Mouse (Mus musculus) hindbrain, embryonic 12.5 days (tissue): ENCODE results near the gene Ppp1r14b. TPM values are rescaled to one million over a fixed set of nuclear protein-coding genes. Genes with fewer than 3 reads are reported as not detected.

Source experiments
- ATAC-seq: fragments of 200-750 bp; cut with Nextera tagmentation; 2 replicates; pipeline ENCODE4 v1.8.0; 2017; ENCODE audit warnings: moderate TSS enrichment; ENCODE audit not compliant: low FRiP score
- H3K27ac ChIP-seq: fragments of 300-500 bp; sonication (generic); 2 replicates; pipeline ENCODE4 v1.5.1; 2016; ENCODE audit warnings: mild to moderate bottlenecking
- H3K27me3 ChIP-seq: fragments of 300-500 bp; sonication (generic); 2 replicates; pipeline ENCODE4 v1.6.1; 2016; ENCODE audit warnings: mild to moderate bottlenecking
- H3K36me3 ChIP-seq: fragments of 300-500 bp; sonication (generic); 2 replicates; pipeline ENCODE4 v1.6.1; 2016; ENCODE audit warnings: mild to moderate bottlenecking
- H3K4me1 ChIP-seq: fragments of 300-500 bp; sonication (generic); 2 replicates; pipeline ENCODE4 v1.6.1; 2016
- H3K4me2 ChIP-seq: fragments of 300-500 bp; sonication (generic); replicated peaks from 2 replicates; pipeline ENCODE4 v1.6.1; 2016; ENCODE audit warnings: mild to moderate bottlenecking
- H3K4me3 ChIP-seq: fragments of 300-500 bp; sonication (generic); 2 replicates; pipeline ENCODE4 v1.5.1; 2016; ENCODE audit warnings: mild to moderate bottlenecking
- H3K9ac ChIP-seq: fragments of 300-500 bp; sonication (generic); 2 replicates; pipeline ENCODE4 v1.6.1; 2016; ENCODE audit warnings: mild to moderate bottlenecking, moderate library complexity
- H3K9me3 ChIP-seq: fragments of 300-500 bp; sonication (generic); replicated peaks from 2 replicates; pipeline ENCODE4 v1.6.1; 2016; ENCODE audit warnings: mild to moderate bottlenecking
- WGBS: fragments of 180-500 bp; shearing (Covaris S2); methylation state at CpG from one replicate; pipeline ENCODE4 v1.1.7; 2016; 5-methylcytosine and 5-hydroxymethylcytosine counted together
- polyA plus RNA-seq: library from polyadenylated mRNA; unstranded; fragments of >200 nt; fragmentation: Nextera tagmentation; extraction: Ambion mirVana; gene quantifications from 2 replicates; pipeline ENCODE4 v1.2.1, GENCODE M21; 2016

Ppp1r14b gene
- polyA plus RNA-seq, 1 experiment from 2014 or later, result 259 TPM

- H3K36me3 ChIP-seq, result no peaks in the 10 kb centered on the region
- H3K4me2 ChIP-seq, result peak overlapping the region; percentile 56
- peak overlapping the region; percentile 23; the same call in 1 of the 2 replicates for H3K9ac ChIP-seq
- WGBS, result 17% methylated on average over 11 of the region's 11 CpGs
- H3K4me3 ChIP-seq, result 0 out of 2 replicates have a peak overlapping the region, but pooled peaks have one; percentile 45
- H3K27me3 ChIP-seq, result peaks cover 37% of the 10 kb centered on the region
- H3K27ac ChIP-seq, result 0 out of 2 replicates have a peak overlapping the region, but pooled peaks have one; percentile 44
- H3K4me1 ChIP-seq, result peaks cover 24% of the 10 kb centered on the region
- no peak for ATAC-seq
- no peaks in the 10 kb centered on the region for H3K9me3 ChIP-seq
Measured at GRCm38 (mm10) chr19:6970460-6971085, 4.2 kb upstream of the Ppp1r14b start.

GRCm38 (mm10) chr19:6971644-6972043 is 3.1 kb upstream of the Ppp1r14b start:
- Histone ChIP-seq H3K27ac (no peak overlapping the region), H3K9ac (peak overlapping the region; percentile 41), H3K9me3 (no peaks in the 10 kb centered on the region), H3K36me3 (no peaks in the 10 kb centered on the region), H3K27me3 (peaks cover 37% of the 10 kb centered on the region), H3K4me2 (no peak overlapping the region), H3K4me1 (peaks cover 32% of the 10 kb centered on the region), H3K4me3 (no peak overlapping the region)
- ATAC-seq, result no peak
- WGBS, result 47% methylated on average over 6 of the region's 6 CpGs

GRCm38 (mm10) chr19:6972247-6972917 is 2.4 kb upstream of the Ppp1r14b start:
- H3K4me2 ChIP-seq, result no peak overlapping the region
- peak overlapping the region; percentile 41 for H3K9ac ChIP-seq
- peaks cover 3% of the 10 kb centered on the region for H3K36me3 ChIP-seq
- no peak overlapping the region for H3K4me3 ChIP-seq
- no peak for ATAC-seq
- H3K27ac ChIP-seq, result no peak overlapping the region
- no peaks in the 10 kb centered on the region for H3K9me3 ChIP-seq
- H3K4me1 ChIP-seq, result peaks cover 39% of the 10 kb centered on the region
- 76% methylated on average over 13 of the region's 13 CpGs for WGBS
- peaks cover 37% of the 10 kb centered on the region for H3K27me3 ChIP-seq

GRCm38 (mm10) chr19:6973581-6974190 is 1.1 kb upstream of the Ppp1r14b start:
- H3K36me3 ChIP-seq, result peaks cover 16% of the 10 kb centered on the region
- H3K4me3 ChIP-seq, result peak overlapping the region; percentile 78
- H3K4me1 ChIP-seq, result peaks cover 47% of the 10 kb centered on the region
- peak overlapping the region; percentile 96 for H3K4me2 ChIP-seq
- H3K27me3 ChIP-seq, result peaks cover 24% of the 10 kb centered on the region
- WGBS, result 23% methylated on average over 11 of the region's 12 CpGs
- no peak for ATAC-seq
- peak overlapping the region; percentile 96 for H3K27ac ChIP-seq
- no peaks in the 10 kb centered on the region for H3K9me3 ChIP-seq
- H3K9ac ChIP-seq, result peak overlapping the region; percentile 89

- peak within 1 kb of the TSS; percentile 89 for H3K9ac ChIP-seq
- H3K27me3 ChIP-seq, result peaks cover 4% of the 10 kb centered on the region; the same call in 1 of the 2 replicates
- H3K4me3 ChIP-seq, result peak within 1 kb of the TSS; percentile 78
- WGBS, result 0% methylated on average over 16 of the region's 16 CpGs
- H3K4me1 ChIP-seq, result peaks cover 48% of the 10 kb centered on the region
- H3K27ac ChIP-seq, result peak within 1 kb of the TSS; percentile 96
- 0 out of 2 replicates have a peak, but pooled peaks have one; percentile 7 for ATAC-seq
- H3K9me3 ChIP-seq, result no peaks in the 10 kb centered on the region
- peak within 1 kb of the TSS; percentile 96 for H3K4me2 ChIP-seq
- peaks cover 17% of the 10 kb centered on the region for H3K36me3 ChIP-seq
Measured at GRCm38 (mm10) chr19:6975537-6976521, 1.1 kb downstream of the Ppp1r14b start, which contains the start of gene Plcb3. Gene Plcb3, minus strand, starts transcription at chr19:6976470.

DNA sequence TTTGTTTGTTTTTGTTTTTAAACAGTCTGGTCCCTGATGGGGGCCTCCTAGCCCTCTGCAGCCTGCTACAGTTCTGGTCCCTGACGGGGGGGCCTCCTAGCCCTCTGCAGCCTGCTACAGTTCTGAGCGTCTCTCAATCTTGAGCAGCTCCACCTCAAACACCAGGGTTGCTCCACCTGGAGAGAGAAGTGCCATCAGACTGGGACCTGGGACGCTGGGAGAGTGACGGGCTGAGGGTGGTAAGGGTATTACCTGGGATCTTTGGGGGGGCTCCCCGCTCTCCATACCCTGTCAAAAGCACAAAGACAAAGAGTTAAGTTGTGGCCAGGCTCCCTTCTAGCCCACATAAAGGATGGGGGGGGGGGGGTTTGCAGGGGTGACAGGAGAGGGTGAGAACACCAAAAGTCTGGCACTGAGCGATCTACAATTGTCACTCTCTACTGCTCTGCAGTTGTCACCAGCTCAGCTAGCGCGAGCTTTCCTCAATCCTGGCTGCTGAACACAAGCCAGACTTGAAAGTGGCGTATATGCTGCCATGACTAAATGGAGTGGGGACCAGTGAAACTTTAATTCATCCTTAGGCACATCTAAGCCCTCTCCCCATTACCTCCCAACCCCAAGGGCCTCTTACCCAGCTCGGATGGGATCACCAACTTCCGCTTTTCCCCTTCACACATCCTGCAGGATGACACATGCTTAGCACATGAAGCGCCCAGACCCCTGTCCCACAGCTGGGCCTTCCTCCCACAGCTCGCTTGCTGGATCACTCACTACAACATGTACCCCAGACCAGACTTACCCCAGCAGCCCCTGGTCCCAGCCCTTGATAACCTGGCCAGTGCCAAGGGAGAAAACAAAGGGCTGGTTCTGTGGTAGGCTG is 3.2 kb downstream of the Ppp1r14b start:
- H3K4me2 ChIP-seq, result peak overlapping the region; percentile 96
- no peak for ATAC-seq
- H3K36me3 ChIP-seq, result peaks cover 24% of the 10 kb centered on the region
- whole genome bisulfite sequencing, result 86% methylated on average over 13 of the region's 13 CpGs
- no peaks in the 10 kb centered on the region for H3K9me3 ChIP-seq
- H3K9ac ChIP-seq, result peak overlapping the region; percentile 68; the same call in 1 of the 2 replicates
- H3K4me1 ChIP-seq, result peaks cover 52% of the 10 kb centered on the region
- no peaks in the 10 kb centered on the region for H3K27me3 ChIP-seq
- H3K4me3 ChIP-seq, result 0 out of 2 replicates have a peak overlapping the region, but pooled peaks have one; percentile 56
- peak overlapping the region; percentile 94 for H3K27ac ChIP-seq

DNA sequence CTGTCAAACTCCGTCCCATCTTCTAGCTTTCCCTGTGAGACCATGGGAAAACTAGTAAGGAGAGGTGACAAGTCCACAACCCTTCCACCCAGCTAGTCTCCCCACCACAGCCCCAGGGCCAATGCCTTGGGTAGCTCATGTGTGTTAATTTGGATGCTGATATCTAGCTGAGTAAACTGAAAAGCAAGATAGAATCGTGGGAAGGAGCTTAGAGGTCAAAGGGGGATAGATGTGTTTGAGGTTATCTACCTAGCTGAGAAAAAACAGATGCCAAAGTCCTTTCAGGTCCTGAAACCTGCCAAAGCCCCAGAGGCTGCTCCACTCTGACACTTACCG is 3.8 kb downstream of the Ppp1r14b start:
- Histone ChIP-seq H3K4me2 (peak overlapping the region; percentile 96), H3K27ac (peak overlapping the region; percentile 94), H3K27me3 (no peaks in the 10 kb centered on the region), H3K9ac (peak overlapping the region; percentile 68), H3K36me3 (peaks cover 24% of the 10 kb centered on the region), H3K4me1 (peaks cover 49% of the 10 kb centered on the region), H3K4me3 (peak overlapping the region; percentile 56), H3K9me3 (no peaks in the 10 kb centered on the region)
- no peak for ATAC-seq
- 50% methylated on average over 3 of the region's 3 CpGs for WGBS

DNA sequence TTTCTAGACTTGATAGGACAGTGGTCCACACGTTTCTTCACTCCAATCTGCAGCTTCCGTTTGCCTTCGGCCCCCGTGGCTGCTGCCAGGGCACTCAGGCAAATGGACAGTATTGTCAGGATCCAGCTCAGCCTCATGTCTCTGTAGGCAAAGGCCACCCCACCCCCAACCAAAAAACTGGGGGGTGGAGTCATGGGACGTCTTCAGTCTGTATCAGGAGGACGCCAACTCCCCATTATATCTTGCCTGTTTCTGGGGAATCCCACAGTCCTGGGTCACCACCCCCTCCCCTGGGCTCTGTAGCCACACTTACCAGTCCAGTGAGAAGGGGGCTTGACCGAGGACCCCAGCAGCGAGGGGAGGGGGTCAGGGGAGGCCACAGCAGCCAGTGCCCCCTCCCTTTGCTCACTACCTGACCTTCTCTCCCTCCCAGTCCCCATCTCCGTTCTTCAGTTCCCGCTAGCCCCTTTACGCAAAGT is 4.3 kb downstream of the Ppp1r14b start:
- ATAC-seq, result no peak
- Histone ChIP-seq H3K36me3 (peaks cover 26% of the 10 kb centered on the region), H3K4me1 (peaks cover 46% of the 10 kb centered on the region), H3K27me3 (no peaks in the 10 kb centered on the region), H3K27ac (peak overlapping the region; percentile 94), H3K4me2 (peak overlapping the region; percentile 96), H3K9ac (peak overlapping the region; percentile 68), H3K9me3 (no peaks in the 10 kb centered on the region), H3K4me3 (peak overlapping the region; percentile 56)
- 11% methylated on average over 11 of the region's 11 CpGs for WGBS

DNA sequence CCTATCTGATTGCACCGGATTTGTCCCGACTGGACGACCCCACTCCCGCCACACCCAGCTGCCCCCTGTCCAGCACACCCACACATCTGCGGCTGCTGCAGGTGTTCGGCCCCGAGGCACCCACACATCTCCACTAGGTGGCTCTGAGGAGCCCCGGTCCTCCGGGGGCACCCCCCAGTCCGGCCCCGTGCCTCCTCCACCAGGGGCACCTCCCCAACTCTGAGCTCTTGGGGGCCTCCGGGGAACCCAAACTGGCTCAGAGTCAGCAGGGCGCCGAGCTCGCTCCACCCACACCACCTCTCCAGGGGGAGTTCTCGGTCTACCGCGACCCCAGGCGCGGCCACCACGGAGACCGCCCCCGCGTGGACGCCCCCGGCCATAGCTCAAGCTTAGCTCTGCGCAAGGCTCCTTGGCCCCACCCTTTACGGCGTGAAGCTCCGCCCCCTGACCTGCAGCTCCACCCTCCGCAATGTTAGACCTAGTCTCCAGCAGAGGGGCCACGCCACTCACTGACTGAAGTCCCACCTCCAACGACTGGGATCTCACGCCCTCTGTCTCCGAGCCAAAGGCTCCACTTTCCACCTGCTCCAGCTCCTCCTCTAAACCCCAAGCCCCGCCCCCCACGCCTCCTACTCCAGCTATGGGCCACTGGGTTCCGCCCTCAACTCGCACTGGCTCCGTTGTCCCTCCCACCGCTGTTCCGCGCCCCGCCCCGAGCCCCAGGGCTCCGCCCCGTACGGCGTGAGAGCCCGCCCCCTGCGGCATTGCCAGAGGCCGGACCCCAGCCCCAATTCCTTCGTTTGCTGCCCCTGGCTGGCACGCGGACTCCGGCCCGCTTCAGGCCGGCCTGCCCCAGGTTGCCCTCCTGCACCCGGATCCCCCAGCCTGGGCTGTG is 5.0 kb downstream of the Ppp1r14b start:
- Histone ChIP-seq H3K9ac (peak overlapping the region; percentile 68), H3K4me1 (peaks cover 44% of the 10 kb centered on the region), H3K9me3 (no peaks in the 10 kb centered on the region), H3K27me3 (no peaks in the 10 kb centered on the region), H3K4me2 (peak overlapping the region; percentile 96), H3K4me3 (peak overlapping the region; percentile 56), H3K27ac (peak overlapping the region; percentile 94), H3K36me3 (peaks cover 26% of the 10 kb centered on the region)
- WGBS, result under 1% methylated on average over 59 of the region's 59 CpGs
- peak; percentile 88 for ATAC-seq
